Mouse (Mus musculus) CH12.LX (cell line): Measurements from ENCODE around the gene Erbb3. TPM values are rescaled to one million over a fixed set of nuclear protein-coding genes. Genes with fewer than 3 reads are reported as not detected.

Experiments
- DNase-seq: peaks from one replicate; pipeline ENCODE4 v3.0.0-alpha.2; 2013; ENCODE audit errors: extremely low read depth
- H3K27ac ChIP-seq: 2 replicates; pipeline ENCODE4 v1.5.1; 2012; ENCODE audit warnings: low read depth, mild to moderate bottlenecking, control low read depth, moderate library complexity; ENCODE audit not compliant: insufficient read depth
- H3K27me3 ChIP-seq: replicated peaks from 2 replicates; pipeline ENCODE3; 2012; ENCODE audit warnings: inconsistent platforms
- H3K36me3 ChIP-seq, 2 experiments: replicated peaks in 1 of 2; 2 replicates each; pipeline versions ENCODE3 to v1.6.1; 2012; ENCODE audit warnings: inconsistent platforms in 1 of 2, low read length in 1 of 2, mild to moderate bottlenecking in 1 of 2, mixed read lengths in 1 of 2, moderate library complexity in 1 of 2; ENCODE audit not compliant: control insufficient read depth in 1 of 2, insufficient read depth in 1 of 2
- H3K4me1 ChIP-seq, 2 experiments: 2 replicates each; pipeline ENCODE4 v1.6.1; 2012; ENCODE audit warnings: inconsistent platforms in 1 of 2, moderate library complexity in 1 of 2; ENCODE audit not compliant: insufficient read depth in 2 of 2, control insufficient read depth in 1 of 2
- H3K4me2 ChIP-seq: 2 replicates; pipeline ENCODE4 v1.6.1; 2012; ENCODE audit warnings: low read depth, mild to moderate bottlenecking, control low read depth; ENCODE audit not compliant: poor library complexity, insufficient read depth, severe bottlenecking
- H3K4me3 ChIP-seq, 3 experiments: fragments of 150-350 bp in 1 of 3; sonication (generic) in 1 of 3; replicated peaks in 1 of 3; 2 replicates each; pipeline versions ENCODE3 to v1.5.1; 2011 to 2012; ENCODE audit warnings: low read depth in 2 of 3, low read length in 2 of 3, mild to moderate bottlenecking in 2 of 3, moderate library complexity in 2 of 3, control low read depth in 1 of 3, improper control_type of control experiment in 1 of 3, inconsistent platforms in 1 of 3, mixed read lengths in 1 of 3; ENCODE audit not compliant: poor library complexity in 1 of 3
- H3K79me2 ChIP-seq: replicated peaks from 2 replicates; pipeline ENCODE4 v1.6.1; 2012; ENCODE audit warnings: mild to moderate bottlenecking, moderate library complexity; ENCODE audit not compliant: control insufficient read depth, poor library complexity, insufficient read depth, severe bottlenecking; ENCODE audit errors: extremely low read depth
- H3K9ac ChIP-seq: 2 replicates; pipeline ENCODE4 v1.6.1; 2012; ENCODE audit warnings: low read depth, mild to moderate bottlenecking, control low read depth, moderate library complexity; ENCODE audit not compliant: insufficient read depth
- H3K9me3 ChIP-seq: replicated peaks from 2 replicates; pipeline ENCODE3; 2012; ENCODE audit warnings: low read length, inconsistent platforms, mixed read lengths
- BHLHE40 ChIP-seq: IDR thresholded peaks from 2 replicates; pipeline ENCODE4 v1.6.1; 2011; ENCODE audit warnings: mild to moderate bottlenecking, low read depth, low read length, improper control_type of control experiment
- CHD2 ChIP-seq: IDR thresholded peaks from 2 replicates; pipeline ENCODE4 v1.6.1; 2011; ENCODE audit warnings: low read length, improper control_type of control experiment
- ELF1 ChIP-seq: IDR thresholded peaks from 2 replicates; pipeline ENCODE4 v1.6.1; 2014; ENCODE audit warnings: low read depth, mild to moderate bottlenecking, inconsistent platforms, low read length, improper control_type of control experiment
- ETS1 ChIP-seq: conservative IDR thresholded peaks from 2 replicates; pipeline ENCODE4 v1.6.1; 2012; ENCODE audit warnings: low read depth, mild to moderate bottlenecking, inconsistent platforms, low read length, improper control_type of control experiment, moderate library complexity
- GABPA ChIP-seq: IDR thresholded peaks from 2 replicates; pipeline ENCODE4 v1.6.1; 2012; ENCODE audit warnings: low read depth, low read length, improper control_type of control experiment, inconsistent platforms; ENCODE audit not compliant: insufficient replicate concordance
- HCFC1 ChIP-seq: IDR thresholded peaks from 2 replicates; pipeline ENCODE4 v1.6.1; 2012; ENCODE audit warnings: low read depth, mild to moderate bottlenecking, inconsistent platforms, low read length, improper control_type of control experiment
- JUND ChIP-seq: conservative IDR thresholded peaks from 2 replicates; pipeline ENCODE4 v1.6.1; 2011; ENCODE audit warnings: low read depth, low read length, improper control_type of control experiment
- MAX ChIP-seq: IDR thresholded peaks from 2 replicates; pipeline ENCODE4 v1.6.1; 2011; ENCODE audit warnings: low read length, improper control_type of control experiment
- MAZ ChIP-seq: IDR thresholded peaks from 2 replicates; pipeline ENCODE4 v1.6.1; 2012; ENCODE audit warnings: low read depth, mild to moderate bottlenecking, inconsistent platforms, low read length, improper control_type of control experiment, moderate library complexity
- MEF2A ChIP-seq: IDR thresholded peaks from 2 replicates; pipeline ENCODE4 v1.6.1; 2014; ENCODE audit warnings: low read depth, mild to moderate bottlenecking, inconsistent platforms, low read length, improper control_type of control experiment, borderline replicate concordance
- MYC ChIP-seq: IDR thresholded peaks from 2 replicates; pipeline ENCODE4 v1.6.1; 2011; ENCODE audit warnings: low read depth, mild to moderate bottlenecking, improper control_type of control experiment, low read length
- NELFE ChIP-seq: IDR thresholded peaks from 2 replicates; pipeline ENCODE4 v1.6.1; 2011; ENCODE audit warnings: low read depth, low read length, improper control_type of control experiment
- NRF1 ChIP-seq: IDR thresholded peaks from 2 replicates; pipeline ENCODE4 v1.6.1; 2014; ENCODE audit warnings: low read depth, mild to moderate bottlenecking, inconsistent platforms, low read length, improper control_type of control experiment, moderate library complexity
- PAX5 ChIP-seq: IDR thresholded peaks from 2 replicates; pipeline ENCODE4 v1.6.1; 2012; ENCODE audit warnings: low read length, inconsistent platforms, mixed read lengths
- RAD21 ChIP-seq: IDR thresholded peaks from 2 replicates; pipeline ENCODE4 v1.6.1; 2011; ENCODE audit warnings: low read depth, mild to moderate bottlenecking, low read length, improper control_type of control experiment, moderate library complexity
- RCOR1 ChIP-seq: conservative IDR thresholded peaks from 2 replicates; pipeline ENCODE4 v1.6.1; 2012; ENCODE audit warnings: low read depth, mild to moderate bottlenecking, inconsistent platforms, low read length, improper control_type of control experiment
- SIN3A ChIP-seq: IDR thresholded peaks from 2 replicates; pipeline ENCODE4 v1.6.1; 2012; ENCODE audit warnings: low read length, improper control_type of control experiment, inconsistent platforms
- USF1 ChIP-seq: IDR thresholded peaks from 2 replicates; pipeline ENCODE4 v1.6.1; 2014; ENCODE audit warnings: low read depth, mild to moderate bottlenecking, inconsistent platforms, low read length, improper control_type of control experiment
- USF2 ChIP-seq: conservative IDR thresholded peaks from 2 replicates; pipeline ENCODE4 v1.6.1; 2011; ENCODE audit warnings: low read depth, low read length, improper control_type of control experiment
- ZMIZ1 ChIP-seq: IDR thresholded peaks from 2 replicates; pipeline ENCODE4 v1.6.1; 2012; ENCODE audit warnings: low read depth, mild to moderate bottlenecking, inconsistent platforms, low read length, improper control_type of control experiment
- dilution Hi-C: fragments of 300-500 bp; cut with MboI; formaldehyde crosslinking; loops from 2 replicates; pipeline ENCODE4 v1.14.3; 2020; ENCODE audit warnings: low sequenced_read_pairs; ENCODE audit not compliant: extremely low pct_unique_long_range_greater_than_20kb, extremely low pct_ligation_motif_present
- in situ Hi-C: fragments of 300-500 bp; cut with MboI; formaldehyde crosslinking; loops from 3 replicates; pipeline ENCODE4 v1.14.3; 2019; ENCODE audit warnings: low sequenced_read_pairs, low pct_ligation_motif_present, low pct_unique_long_range_greater_than_20kb, mixed read lengths
- polyA plus RNA-seq: library from polyadenylated mRNA; unstranded; fragments of >175 nt; gene quantifications from 2 replicates; pipeline ENCODE4 v1.2.1, GENCODE M21; 2012; ENCODE audit warnings: low read depth; ENCODE audit not compliant: insufficient read length
- total RNA-seq, 2 experiments: library from RNA; depleted of rRNA; stranded (reverse); fragments of 300-350 nt in 1 of 2; fragments of >200 nt in 1 of 2; gene quantifications; 2 replicates each; pipeline ENCODE4 v1.2.3; 2012 to 2014

The Erbb3 gene
- total and polyA plus RNA-seq, 3 experiments = 7.7 to 12.6 (median 11.3) TPM

DNA sequence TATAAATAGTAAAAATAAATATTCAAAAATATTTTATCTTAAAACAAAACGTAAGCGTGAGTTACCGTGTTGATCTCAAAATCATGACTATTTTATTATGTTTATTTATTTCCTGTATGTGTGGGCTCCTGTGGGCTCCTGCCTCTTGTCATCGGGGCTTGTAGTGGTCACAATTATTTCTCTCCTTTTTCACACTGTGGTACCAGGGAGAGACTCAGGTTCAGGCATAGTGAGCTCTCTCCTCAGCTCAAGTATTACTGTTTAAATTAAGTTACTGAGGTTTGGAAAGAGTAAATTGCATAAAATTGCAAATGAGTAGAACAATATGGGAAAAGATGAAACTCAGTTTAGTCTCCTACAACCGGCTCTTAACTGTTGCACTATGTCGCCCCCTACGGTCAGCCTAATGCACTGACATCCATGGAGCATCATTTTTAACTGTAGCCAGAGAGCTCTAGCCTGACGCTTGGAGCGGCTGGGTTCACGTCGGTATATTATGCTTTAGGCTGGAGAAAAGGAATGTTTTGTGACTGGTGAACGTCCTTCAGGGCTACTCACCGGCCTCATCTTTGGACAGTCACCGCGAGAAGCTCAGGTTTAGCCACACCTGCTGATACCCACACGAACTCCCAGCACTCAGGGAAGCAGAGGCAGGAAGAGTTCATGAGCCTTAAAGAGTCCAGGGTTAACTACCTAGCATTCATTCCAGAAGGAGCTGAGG, 23.1 kb upstream of the Erbb3 start (continued):
- TF ChIP-seq USF2 (no peak), MEF2A (no peak), SIN3A (no peak), PAX5 (no peak), MAX (no peak), GABPA (no peak), CHD2 (no peak), HCFC1 (no peak), MAZ (no peak), ELF1 (no peak), USF1 (no peak), JUND (no peak), NRF1 (no peak), RCOR1 (no peak), MYC (no peak), NELFE (peak; percentile 48; the same call in 1 of the 2 replicates), RAD21 (peak; percentile 82), BHLHE40 (no peak)

DNA sequence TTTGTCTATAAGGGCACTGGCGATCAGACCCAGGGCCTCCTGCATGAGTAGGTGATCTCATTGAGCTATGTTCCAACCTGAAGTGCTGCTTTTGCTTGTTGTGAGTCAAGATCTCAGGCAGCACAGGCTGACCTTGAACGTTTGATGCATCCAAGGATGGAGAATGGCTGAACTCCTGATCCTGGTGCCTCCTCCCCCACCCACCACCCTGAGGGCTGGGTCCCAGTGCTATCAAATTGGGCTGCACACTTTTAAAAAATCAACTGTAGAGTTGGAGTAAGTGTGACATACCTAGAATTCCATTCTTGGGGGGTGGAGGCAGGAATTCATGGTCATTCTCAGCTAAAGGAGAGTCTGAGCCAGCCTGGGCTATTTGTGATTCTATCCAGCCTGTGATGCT, 17.0 kb upstream of the Erbb3 start:
- no peaks in the 10 kb centered on the region for H3K27me3 ChIP-seq
- H3K4me3 ChIP-seq = no peak overlapping the region
- in situ Hi-C loops (no loop called here), dilution Hi-C loops (no loop called here)
- no peaks in the 10 kb centered on the region for H3K36me3 ChIP-seq
- no peak overlapping the region for H3K4me2 ChIP-seq
- no peaks in the 10 kb centered on the region for H3K9me3 ChIP-seq
- H3K4me1 ChIP-seq = peaks cover 7 to 21% of the 10 kb centered on the region in 2 experiments; a peak in 3 of 4 replicates
- TF ChIP-seq MEF2A (no peak), ETS1 (no peak), ZMIZ1 (no peak)
- no peaks in the 10 kb centered on the region for H3K79me2 ChIP-seq
- H3K9ac ChIP-seq = no peak overlapping the region
- no peak for DNase-seq
- no peak overlapping the region for H3K27ac ChIP-seq
